Mouse (Mus musculus) thymus, postnatal 36 days (tissue): ENCODE measurements at regions not wholly inside any gene's neighbourhood (a gene's known extent, or its start where the extent isn't known, plus 50 kb on each side); places are given as distances from the start of the nearest gene placed in this dataset.

Source experiments
- DNase-seq, 2 experiments: peaks; one replicate each; pipeline ENCODE4 v3.0.0; 2022; ENCODE audit warnings: mixed read lengths in 2 of 2

DNA sequence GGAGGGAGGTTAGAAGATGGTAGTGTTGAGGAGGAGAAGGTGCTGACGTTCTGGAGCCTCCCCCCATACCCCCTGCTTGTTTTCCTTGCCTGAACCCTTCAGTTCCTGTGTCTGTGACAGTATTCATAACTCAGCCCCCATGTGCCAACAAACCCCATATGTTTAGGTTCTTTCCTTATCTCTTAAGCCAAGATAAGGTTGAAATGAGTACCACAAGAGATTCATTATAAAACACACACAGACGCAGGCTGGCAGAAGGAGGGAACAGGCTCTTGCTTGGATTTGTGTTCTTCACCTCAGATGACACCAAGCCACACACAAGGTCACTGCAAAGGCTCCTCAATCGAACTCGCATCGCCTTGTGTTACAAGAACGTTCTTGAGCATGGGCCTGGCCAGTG is 162.9 kb upstream of the Arid2 start:
- DNase-seq: no peak

DNA sequence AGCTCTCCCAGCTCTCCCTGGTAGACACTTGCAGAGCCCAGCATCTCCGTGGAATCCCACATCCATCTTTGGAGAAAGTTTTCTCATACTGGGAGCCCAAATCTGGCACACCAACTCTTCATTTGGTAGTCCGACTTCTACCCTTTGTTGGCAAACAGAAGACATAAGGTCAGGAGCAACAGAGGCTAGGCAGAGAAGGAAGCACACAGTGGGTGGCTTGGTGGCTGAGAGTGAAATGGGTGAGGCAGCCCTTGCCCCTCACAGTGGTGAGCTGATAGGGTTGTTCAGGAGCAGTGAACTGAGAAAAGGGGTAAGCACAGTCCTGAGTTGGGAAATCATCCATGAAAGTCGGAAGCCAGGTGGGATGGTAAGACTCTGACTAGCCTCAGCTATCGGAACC is 157.6 kb upstream of the Arid2 start:
- no peak for DNase-seq

GRCm38 (mm10) chr15:96130531-96130930 is 156.8 kb upstream of the Arid2 start:
- DNase-seq: no peak

DNA sequence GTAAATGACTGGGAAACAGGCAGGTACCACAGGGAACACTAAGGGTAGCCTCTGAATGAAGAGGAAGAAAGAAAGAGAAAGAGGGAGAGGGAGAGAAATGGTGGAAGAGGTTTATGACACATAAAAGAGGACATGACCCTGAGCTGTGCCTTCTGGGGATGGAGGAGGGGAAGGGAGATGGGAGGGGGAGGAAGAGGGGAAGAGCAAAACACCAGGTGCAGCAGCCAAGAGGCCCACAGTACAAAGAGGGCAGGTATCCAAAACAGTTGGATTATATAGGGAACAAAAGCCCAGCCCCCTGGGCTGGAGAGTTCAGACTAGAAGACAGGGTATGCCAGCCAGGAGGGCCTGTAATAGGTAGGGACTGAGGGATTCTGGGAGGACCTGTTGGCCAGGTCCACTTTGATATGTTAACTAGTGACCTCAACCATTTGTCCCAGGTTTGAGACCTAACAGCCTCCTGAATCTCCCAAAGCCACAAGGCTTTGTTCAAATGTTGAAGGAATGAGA is 155.7 kb upstream of the Arid2 start:
- DNase-seq: peak; percentile 25 to 64

DNA sequence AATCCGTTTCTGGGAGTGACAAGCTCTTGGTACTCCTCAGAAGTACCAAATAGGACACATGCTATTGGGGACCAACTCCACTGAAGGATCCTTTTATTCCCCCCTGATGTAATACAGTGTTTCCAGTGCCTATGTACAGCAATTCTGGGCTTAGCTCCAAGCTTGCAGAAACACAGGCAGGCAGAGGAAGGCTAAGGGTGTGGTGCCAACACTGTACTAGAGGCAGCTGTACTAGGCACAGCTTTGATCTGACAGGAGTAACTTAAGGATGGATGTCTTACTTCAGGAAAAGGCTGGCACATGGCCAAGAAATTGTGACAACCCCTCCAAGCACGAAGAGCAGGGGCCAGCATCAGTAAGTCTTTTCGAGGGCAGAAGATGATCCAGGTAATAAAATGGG is 154.7 kb upstream of the Arid2 start:
- DNase-seq: no peak

DNA sequence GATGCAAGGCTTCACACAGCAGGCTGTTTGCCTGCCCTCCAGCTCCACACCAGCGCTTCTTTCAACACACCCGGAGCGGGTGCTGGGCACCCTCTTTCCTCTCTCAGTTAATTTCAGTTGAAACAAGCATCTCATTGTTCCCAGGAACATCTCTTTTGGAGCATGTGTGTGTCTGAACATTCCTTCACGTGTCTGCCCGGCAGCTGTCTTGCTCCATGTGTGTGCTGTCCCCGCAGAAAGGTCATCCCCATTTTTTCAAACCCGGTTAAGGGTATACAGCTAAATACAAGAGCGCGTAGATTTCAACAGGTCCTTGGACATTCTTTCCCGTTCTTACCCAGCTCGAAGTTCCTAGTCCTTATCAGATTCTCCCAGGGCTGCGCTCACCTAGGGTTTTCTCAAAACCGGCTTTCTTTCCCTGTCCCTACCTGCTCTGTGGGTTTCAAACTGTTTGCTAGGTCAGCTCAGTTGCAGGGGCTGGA is 152.0 kb upstream of the Arid2 start:
- DNase-seq: no peak

- no peak for DNase-seq
Measured at GRCm38 (mm10) chr15:96135816-96136215, 151.5 kb upstream of the Arid2 start.

GRCm38 (mm10) chr15:96137534-96137933 is 149.8 kb upstream of the Arid2 start:
- DNase-seq: no peak

GRCm38 (mm10) chr15:96137945-96138344 is 149.4 kb upstream of the Arid2 start:
- DNase-seq: no peak

- no peak for DNase-seq
Measured at GRCm38 (mm10) chr15:96153489-96153888, 133.8 kb upstream of the Arid2 start.

DNA sequence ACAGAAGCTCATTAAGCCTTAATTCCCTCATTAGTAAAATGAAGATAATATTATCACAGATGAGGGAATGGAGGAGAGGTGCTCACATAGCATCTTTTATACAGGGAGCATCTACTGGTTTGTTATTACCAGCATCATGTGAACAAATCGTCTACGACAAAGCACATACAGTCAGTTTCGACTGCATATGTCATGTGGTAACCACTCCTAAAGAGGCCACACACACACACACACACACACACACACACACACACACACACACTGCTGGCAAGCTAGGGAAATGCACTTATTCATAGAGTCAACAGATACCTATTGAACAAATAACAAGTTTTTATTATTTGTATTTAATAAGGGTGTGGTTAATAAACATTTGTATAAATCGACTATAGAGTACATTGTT is 129.0 kb upstream of the Arid2 start:
- no peak for DNase-seq

DNA sequence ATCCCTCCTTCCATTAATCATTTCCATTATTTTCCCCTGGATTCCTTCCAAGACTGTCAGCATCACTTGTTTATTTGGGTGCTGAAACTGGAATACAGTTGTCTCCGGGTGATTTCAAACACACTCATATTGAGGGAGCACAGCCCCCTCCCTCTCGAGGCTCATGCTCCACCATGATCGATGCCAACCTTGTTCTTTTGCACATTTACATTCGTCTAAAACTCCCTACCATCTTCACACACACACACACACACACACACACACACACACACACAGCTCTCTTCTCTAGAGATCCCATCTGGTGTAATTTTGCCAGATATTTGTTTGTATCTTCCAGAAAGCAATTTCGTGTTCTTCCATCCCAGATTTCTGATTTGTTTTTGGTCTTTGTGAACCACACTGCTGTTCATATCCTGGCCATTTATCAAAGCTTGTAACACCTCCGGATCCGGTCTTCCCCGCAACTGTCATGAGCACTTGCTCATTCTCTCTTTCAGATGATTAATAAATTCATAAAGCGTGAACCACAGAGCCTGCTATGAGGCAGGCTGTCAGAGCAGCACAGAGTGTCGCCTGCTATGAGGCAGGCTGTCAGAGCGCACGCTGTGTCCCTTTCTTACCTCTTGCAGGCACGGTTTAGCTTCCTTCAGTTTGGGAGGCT is 122.4 kb upstream of the Arid2 start:
- no peak for DNase-seq

GRCm38 (mm10) chr15:96167256-96167655 is 120.1 kb upstream of the Arid2 start:
- DNase-seq: no peak

DNA sequence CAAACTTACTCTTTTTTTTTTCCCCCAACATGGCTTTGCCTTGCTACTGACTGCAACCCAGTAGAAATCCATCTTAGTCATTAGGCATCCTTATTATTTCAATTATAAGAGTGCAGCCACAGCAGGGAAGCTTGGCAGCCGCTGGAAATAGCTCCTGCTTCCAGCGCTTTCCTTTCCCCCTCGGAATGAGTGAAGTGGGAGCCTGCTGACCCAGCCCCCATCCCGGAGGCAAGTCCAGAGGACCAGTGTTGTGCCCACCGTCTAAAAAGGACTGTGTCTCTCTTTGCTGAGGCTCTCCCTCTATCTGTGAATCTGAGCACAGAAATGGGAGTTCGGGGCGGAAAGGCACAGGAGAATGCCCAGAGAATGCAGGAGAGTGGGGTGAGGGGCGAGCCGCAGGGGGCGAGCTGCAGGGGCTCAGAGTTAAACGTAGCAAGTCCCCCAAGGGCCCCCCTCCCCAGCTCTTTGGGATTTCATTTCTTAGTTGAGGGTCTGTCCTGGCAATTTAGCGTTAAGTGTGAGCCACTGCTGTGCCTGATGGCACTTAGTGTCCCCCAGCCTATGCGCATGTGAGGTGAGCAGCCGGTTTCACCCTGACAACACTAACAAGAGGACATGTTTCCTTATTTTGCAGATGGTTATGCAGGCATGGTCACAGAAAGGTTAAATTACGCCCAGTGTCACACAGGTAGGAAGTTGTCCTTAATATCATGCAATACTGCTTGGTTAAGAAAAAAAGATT is 117.4 kb upstream of the Arid2 start:
- DNase-seq: no peak

- DNase-seq: no peak
Measured at GRCm38 (mm10) chr15:96170986-96171769, 116.1 kb upstream of the Arid2 start.

DNA sequence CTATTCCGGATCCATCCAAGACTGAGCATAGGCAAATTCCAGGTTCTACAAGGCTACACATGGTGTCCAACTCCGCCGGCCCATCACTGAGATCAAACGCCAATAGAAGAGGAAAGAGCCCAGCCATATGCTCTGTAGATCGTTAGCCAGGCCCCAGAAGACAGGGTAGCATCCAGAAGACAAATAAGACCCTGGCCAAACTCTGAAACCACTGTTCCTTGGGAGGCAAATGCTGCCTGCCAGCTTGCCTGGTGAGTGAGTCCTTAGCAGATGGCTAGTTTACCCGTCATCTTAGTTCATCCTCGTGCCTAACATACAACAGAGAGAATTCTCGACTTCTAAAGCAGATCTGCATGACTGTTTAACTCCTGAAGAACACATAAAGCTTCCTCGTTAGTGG is 109.4 kb upstream of the Arid2 start:
- DNase-seq: no peak

DNA sequence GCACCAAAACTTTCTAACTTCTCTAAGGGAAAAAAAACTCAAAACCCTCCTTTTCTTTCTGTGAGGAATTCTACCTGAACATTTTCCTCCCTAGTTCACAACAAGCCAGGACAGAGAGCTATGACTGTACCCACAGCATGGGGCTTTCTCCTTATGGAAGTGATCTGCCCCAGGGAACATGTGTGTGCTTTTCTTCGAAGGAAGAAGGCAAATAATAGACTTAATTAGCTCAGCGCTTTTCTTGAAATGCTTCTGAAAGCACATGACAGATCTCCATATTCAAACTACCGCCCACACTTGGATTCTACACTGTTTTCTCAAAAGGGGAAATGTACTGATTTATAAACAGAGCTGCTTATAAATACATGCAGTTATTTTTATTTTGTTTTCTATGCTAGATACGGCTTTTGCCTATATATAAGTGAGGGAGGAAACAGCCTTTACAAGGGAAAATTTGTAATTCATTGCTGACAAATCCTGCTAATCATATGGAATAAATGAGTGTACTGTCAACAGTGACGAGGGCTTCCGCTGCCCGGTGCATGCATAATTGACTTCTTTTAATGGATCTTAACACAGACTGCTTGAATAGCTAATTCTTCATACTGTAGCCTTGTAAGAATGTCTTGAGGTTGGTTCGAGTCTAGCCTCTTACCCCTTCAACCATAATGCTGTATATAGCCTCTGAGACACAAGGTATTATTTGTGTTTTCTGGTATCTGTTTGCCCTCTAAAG is 108.8 kb upstream of the Arid2 start:
- no peak for DNase-seq

GRCm38 (mm10) chr15:96179511-96179910 is 107.8 kb upstream of the Arid2 start:
- DNase-seq: no peak

- no peak for DNase-seq
Measured at GRCm38 (mm10) chr15:96180036-96180435, 107.3 kb upstream of the Arid2 start.

DNA sequence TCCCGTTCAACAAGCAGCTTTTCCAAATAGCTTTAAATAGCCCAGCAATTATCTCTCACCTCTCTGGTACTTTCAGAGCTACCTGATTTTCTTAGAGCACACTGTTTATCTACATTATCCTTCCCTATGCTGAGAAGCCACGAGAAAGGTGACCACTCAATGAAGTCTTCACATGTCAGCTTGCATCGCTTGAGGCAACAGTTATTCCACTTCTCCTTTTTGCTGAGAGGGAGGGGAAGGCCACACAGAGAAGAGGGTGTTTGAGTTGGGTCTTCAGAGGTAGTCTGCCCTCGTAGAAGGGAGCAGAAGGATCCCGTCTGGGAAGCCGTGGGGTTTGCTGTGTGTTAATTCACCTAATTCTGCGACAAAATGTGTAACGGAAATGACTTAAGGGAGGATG is 106.3 kb upstream of the Arid2 start:
- DNase-seq: no peak

GRCm38 (mm10) chr15:96182313-96182712 is 105.0 kb upstream of the Arid2 start:
- DNase-seq: no peak

GRCm38 (mm10) chr15:96183069-96183468 is 104.2 kb upstream of the Arid2 start:
- DNase-seq: no peak

- peak; percentile 64 to 73 for DNase-seq
Measured at GRCm38 (mm10) chr15:96184666-96185065, 102.7 kb upstream of the Arid2 start.
